Mouse (Mus musculus) lung, adult 10 weeks (tissue): Measurements from ENCODE around the gene Vmn1r124. TPM values are rescaled to one million over a fixed set of nuclear protein-coding genes. Genes with fewer than 3 reads are reported as not detected.

Source experiments
- polyA plus RNA-seq: library from polyadenylated mRNA; stranded (reverse); fragments of 350-450 nt; fragmentation: Illumina TruSeq; extraction: RNeasy Lipid Tissue Mini Kit (QIAGEN cat#74804); gene quantifications from one replicate; pipeline ENCODE4 v1.2.3, GENCODE M21; 2014; ENCODE audit warnings: low read depth, low replicate concordance; ENCODE audit not compliant: insufficient read depth

Gene Vmn1r124
- polyA plus RNA-seq = not detected

GRCm38 (mm10) chr7:21260517-21260916 is at the start of gene Vmn1r124:
Gene Vmn1r124, minus strand, starts transcription at chr7:21260617.

GRCm38 (mm10) chr7:21301367-21301766 is 41.0 kb upstream of the Vmn1r124 start, which contains the start of gene Vmn1r126:
Gene Vmn1r126, minus strand, starts transcription at chr7:21301467.

GRCm38 (mm10) chr7:21271879-21272278 is 11.5 kb upstream of the Vmn1r124 start, which contains the start of gene Vmn1r125:
Gene Vmn1r125, plus strand, starts transcription at chr7:21272179.

Other genes with a start within 250 kb of the Vmn1r124 start
- not detected for gene Vmn1r119, start 248.2 kb downstream of the Vmn1r124 start, polyA plus RNA-seq
- not detected for gene Vmn1r120, start 206.8 kb downstream of the Vmn1r124 start, polyA plus RNA-seq
- not detected for gene Vmn1r121, start 162.1 kb downstream of the Vmn1r124 start, polyA plus RNA-seq
- not detected for gene Vmn1r122, start 126.5 kb downstream of the Vmn1r124 start, polyA plus RNA-seq
- not detected for gene Vmn1r123, start 98.4 kb downstream of the Vmn1r124 start, polyA plus RNA-seq
- not detected for gene Gm5157, start 70.2 kb downstream of the Vmn1r124 start, polyA plus RNA-seq
- gene Vmn1r125, start 11.6 kb upstream of the Vmn1r124 start, polyA plus RNA-seq = not detected
- not detected for gene Vmn1r126, start 40.9 kb upstream of the Vmn1r124 start, polyA plus RNA-seq
- not detected for gene Vmn1r127, start 59.2 kb upstream of the Vmn1r124 start, polyA plus RNA-seq
- gene Vmn1r128, start 88.8 kb upstream of the Vmn1r124 start, polyA plus RNA-seq = not detected
- gene Vmn1r129, start 100.7 kb upstream of the Vmn1r124 start, polyA plus RNA-seq = not detected
- not detected for gene Gm6882, start 172.1 kb upstream of the Vmn1r124 start, polyA plus RNA-seq